Mouse (Mus musculus) cerebellum, adult 2 months (tissue): ENCODE data around the gene Slc6a5. TPM values are rescaled to one million over a fixed set of nuclear protein-coding genes. Genes with fewer than 3 reads are reported as not detected.

ENCODE experiments used
- DNase-seq, 2 experiments: peaks; one replicate each; pipeline ENCODE4 v3.0.0; 2021
- H3K27ac ChIP-seq: fragments of 200-500 bp; 2 replicates; pipeline ENCODE4 v1.5.1; 2012; ENCODE audit warnings: low read length, control low read depth, inconsistent platforms; ENCODE audit not compliant: insufficient read depth
- H3K27me3 ChIP-seq: fragments of 200-500 bp; 2 replicates; pipeline ENCODE4 v1.6.1; 2012; ENCODE audit warnings: inconsistent platforms, mild to moderate bottlenecking, low read length, moderate library complexity; ENCODE audit not compliant: control insufficient read depth, insufficient read depth
- H3K4me1 ChIP-seq: fragments of 200-500 bp; 2 replicates; pipeline ENCODE4 v1.6.1; 2011; ENCODE audit warnings: low read length; ENCODE audit not compliant: control insufficient read depth, insufficient read depth
- H3K4me3 ChIP-seq: fragments of 200-500 bp; replicated peaks from 2 replicates; pipeline ENCODE3; 2011; ENCODE audit warnings: mild to moderate bottlenecking, low read depth, low read length, control low read depth; ENCODE audit not compliant: insufficient read depth
- CTCF ChIP-seq: fragments of 200-500 bp; IDR thresholded peaks from 2 replicates; pipeline ENCODE4 v1.5.1; 2011; ENCODE audit warnings: low read depth, mild to moderate bottlenecking, control low read depth, low read length, moderate library complexity, borderline replicate concordance; ENCODE audit not compliant: insufficient read depth
- POLR2A ChIP-seq: fragments of 200-500 bp; IDR thresholded peaks from 2 replicates; pipeline ENCODE4 v1.6.1; 2011; ENCODE audit warnings: low read length, control low read depth, borderline replicate concordance; ENCODE audit not compliant: insufficient read depth
- WGBS: fragments of 180-500 bp; shearing (Covaris S2); methylation state at CpG from one replicate; pipeline ENCODE4 v1.1.7; 2018; 5-methylcytosine and 5-hydroxymethylcytosine counted together
- polyA plus RNA-seq: library from polyadenylated mRNA; depleted of rRNA; stranded (reverse); fragments of >200 nt; gene quantifications from 2 replicates; pipeline ENCODE4 v1.2.3, GENCODE M21; 2012

The Slc6a5 gene
- polyA plus RNA-seq, 1 experiment, result 71.8 TPM

DNA sequence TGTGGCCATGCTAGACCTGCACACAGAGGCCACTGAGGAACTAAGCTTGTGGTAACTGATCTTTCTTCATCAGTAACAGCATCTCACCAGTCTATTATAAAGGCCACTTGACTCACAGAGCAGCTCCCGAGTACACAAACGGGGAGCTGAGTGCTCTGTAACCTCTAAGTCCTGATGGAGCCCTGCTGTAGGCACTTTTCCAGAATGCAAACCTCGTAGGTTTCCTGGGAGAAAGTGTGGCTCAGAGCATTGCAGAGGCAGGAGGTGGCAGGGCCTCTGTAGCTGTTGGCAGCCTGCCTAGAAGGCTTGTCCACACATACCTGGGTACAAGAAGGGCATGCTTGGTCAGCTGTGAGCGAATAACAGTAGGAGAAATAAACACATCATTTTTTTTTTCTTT is 27.7 kb upstream of the Slc6a5 start:
- no peak overlapping the region for H3K4me3 ChIP-seq
- H3K27me3 ChIP-seq, result no peaks in the 10 kb centered on the region
- peaks cover 3% of the 10 kb centered on the region; the same call in 1 of the 2 replicates for H3K4me1 ChIP-seq
- TF ChIP-seq CTCF, result no peak
- TF ChIP-seq POLR2A, result no peak
- no peak overlapping the region for H3K27ac ChIP-seq
- peak; percentile 13 to 15 for DNase-seq
- WGBS, result 24% methylated on average over 4 of the region's 4 CpGs

DNA sequence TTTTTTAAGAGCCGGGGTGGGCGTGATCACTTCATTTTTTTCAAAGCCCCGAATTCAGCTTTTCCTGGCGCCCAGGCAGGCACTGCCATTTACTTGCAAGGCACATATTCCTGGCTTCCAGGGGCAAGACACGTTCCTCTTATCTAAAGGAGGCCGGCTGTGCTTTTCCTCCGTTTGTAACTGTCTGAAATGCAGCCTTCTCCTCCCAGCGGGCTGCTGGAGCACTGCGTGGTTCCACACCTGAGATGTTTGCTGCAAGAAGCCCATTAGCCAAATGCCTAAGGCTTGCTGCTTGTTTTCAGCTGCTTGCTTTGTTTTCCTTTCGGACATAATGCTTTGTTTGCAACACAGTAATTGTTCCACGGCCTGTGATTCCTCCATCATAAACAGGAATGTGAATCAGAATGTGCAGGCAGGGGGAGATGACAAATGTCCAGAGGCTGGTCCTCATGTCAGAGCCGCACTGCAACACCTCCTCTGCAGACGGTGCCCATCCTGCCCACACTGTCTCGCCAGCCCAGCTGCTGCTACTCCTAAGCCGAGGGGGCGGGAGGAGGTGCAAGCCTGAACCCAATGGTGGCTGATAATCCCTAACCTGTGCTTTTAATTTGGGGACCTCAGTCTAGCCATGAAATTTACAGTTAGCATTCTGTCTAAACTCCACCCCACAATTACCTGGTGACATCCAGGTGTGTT is 27.1 kb upstream of the Slc6a5 start:
- DNase-seq, result no peak
- Histone ChIP-seq H3K4me3 (no peak overlapping the region), H3K27ac (no peak overlapping the region), H3K27me3 (no peaks in the 10 kb centered on the region), H3K4me1 (peaks cover 3% of the 10 kb centered on the region; the same call in 1 of the 2 replicates)
- 28% methylated on average over 16 of the region's 16 CpGs for WGBS
- TF ChIP-seq POLR2A (no peak), CTCF (no peak)

DNA sequence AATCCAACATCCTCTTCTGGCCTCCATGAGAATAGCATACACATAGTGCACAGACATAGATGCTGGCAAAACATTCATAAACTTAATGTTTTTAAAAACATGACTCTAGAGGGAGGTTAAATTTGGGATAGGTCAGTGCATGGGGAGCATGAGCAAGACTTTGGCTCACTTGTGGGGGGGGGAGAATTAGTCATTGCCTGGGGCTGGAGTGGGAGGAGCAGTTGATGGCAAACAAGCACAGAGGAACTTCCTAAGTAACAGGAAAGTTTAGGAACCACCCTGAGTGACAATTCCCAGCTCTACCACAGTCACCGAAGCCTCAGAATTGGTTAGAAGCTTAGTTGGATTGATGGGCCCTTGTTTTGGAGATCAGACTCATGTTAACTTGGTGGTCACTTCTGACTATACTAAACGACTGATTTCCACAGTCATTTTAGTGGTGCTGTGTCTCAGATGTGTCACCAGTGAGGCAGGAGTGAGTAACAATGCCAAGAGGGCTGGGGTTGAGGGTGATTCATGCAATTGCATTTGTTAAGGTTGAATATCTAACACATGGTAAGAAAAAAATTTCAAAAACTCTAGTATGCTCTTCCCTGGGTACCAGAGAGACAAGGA is 22.1 kb upstream of the Slc6a5 start:
- no peak for TF ChIP-seq CTCF
- TF ChIP-seq POLR2A, result no peak
- no peaks in the 10 kb centered on the region for H3K27me3 ChIP-seq
- DNase-seq, result no peak
- H3K27ac ChIP-seq, result no peak overlapping the region
- no peaks in the 10 kb centered on the region for H3K4me1 ChIP-seq
- 76% methylated on average over 2 of the region's 2 CpGs for WGBS
- no peak overlapping the region for H3K4me3 ChIP-seq

DNA sequence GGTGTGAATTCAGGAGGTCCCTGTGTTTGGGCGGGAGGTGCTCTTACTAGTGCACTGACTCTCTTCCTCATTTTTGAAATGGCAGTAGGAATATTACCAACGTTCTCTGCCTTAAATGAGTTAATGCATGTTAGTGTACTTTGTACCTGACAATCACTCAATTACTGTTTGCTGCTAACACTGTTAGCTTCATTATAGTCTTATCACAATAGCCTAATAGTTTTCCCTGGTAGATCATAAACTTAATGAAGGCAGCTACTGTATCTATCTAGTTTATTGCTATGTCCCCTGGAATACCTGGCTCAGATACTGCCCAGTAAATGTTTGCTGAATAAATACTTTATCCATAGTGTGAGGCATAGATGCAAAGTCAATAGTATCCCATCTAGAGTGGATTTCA is 15.2 kb upstream of the Slc6a5 start:
- Histone ChIP-seq H3K27me3 (no peaks in the 10 kb centered on the region), H3K27ac (no peak overlapping the region), H3K4me1 (no peaks in the 10 kb centered on the region), H3K4me3 (no peak overlapping the region)
- no peak for DNase-seq
- WGBS, result 84% methylated on average over 2 of the region's 2 CpGs
- TF ChIP-seq CTCF (no peak), POLR2A (no peak)

DNA sequence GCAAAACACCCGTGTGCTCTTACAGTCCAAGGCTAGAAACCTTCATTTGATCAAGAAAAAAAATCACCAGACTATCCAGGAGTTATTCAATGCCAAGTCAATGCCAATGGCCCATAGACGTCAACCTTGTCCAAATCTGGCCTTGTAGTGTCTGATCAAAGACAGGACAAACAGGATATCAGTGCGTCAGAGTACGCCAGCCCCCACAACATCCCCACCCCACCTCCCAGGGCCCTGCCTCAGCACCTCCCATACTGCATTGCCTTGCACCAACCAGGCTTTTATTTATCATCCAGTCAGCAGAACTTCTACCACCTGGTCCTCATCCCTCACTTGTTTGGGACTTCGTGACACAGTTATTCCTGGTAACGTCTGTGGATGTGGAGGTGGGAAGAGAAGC is 14.7 kb upstream of the Slc6a5 start:
- no peak for TF ChIP-seq CTCF
- no peak for TF ChIP-seq POLR2A
- Histone ChIP-seq H3K4me1 (no peaks in the 10 kb centered on the region), H3K4me3 (no peak overlapping the region), H3K27ac (no peak overlapping the region), H3K27me3 (no peaks in the 10 kb centered on the region)
- no peak for DNase-seq
- 83% methylated on average over 6 of the region's 6 CpGs for WGBS

DNA sequence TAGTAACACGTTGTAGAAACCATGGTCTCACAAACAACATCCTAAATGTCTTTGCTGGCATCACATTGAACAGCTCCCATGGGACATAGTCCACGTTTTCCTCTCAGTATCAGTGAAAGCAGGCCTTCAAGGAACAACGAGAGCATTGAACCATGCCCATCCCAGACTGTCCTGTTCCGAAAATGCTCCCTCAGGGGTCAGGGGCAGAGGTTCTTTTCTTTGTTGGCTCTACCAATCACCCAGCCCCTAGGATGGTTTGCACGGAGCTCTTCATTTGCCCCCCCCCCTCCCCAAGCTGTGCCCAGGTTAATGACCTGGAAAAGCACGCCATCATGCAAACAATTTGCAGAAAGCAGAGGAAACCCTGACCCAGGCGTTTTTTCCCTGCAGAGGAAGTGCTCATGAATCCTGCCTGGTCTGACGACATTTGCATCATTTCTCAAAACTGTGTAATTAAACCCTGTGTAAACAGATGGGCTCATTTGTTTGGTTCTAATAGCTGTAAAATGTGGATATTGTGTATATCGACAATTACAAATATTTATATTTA is 7.9 kb upstream of the Slc6a5 start:
- WGBS, result 26% methylated on average over 9 of the region's 9 CpGs
- no peak overlapping the region for H3K27ac ChIP-seq
- H3K4me3 ChIP-seq, result no peak overlapping the region
- H3K27me3 ChIP-seq, result peaks cover under 1% of the 10 kb centered on the region; the same call in 1 of the 2 replicates
- DNase-seq, result no peak
- H3K4me1 ChIP-seq, result no peaks in the 10 kb centered on the region
- TF ChIP-seq POLR2A (no peak), CTCF (no peak)

DNA sequence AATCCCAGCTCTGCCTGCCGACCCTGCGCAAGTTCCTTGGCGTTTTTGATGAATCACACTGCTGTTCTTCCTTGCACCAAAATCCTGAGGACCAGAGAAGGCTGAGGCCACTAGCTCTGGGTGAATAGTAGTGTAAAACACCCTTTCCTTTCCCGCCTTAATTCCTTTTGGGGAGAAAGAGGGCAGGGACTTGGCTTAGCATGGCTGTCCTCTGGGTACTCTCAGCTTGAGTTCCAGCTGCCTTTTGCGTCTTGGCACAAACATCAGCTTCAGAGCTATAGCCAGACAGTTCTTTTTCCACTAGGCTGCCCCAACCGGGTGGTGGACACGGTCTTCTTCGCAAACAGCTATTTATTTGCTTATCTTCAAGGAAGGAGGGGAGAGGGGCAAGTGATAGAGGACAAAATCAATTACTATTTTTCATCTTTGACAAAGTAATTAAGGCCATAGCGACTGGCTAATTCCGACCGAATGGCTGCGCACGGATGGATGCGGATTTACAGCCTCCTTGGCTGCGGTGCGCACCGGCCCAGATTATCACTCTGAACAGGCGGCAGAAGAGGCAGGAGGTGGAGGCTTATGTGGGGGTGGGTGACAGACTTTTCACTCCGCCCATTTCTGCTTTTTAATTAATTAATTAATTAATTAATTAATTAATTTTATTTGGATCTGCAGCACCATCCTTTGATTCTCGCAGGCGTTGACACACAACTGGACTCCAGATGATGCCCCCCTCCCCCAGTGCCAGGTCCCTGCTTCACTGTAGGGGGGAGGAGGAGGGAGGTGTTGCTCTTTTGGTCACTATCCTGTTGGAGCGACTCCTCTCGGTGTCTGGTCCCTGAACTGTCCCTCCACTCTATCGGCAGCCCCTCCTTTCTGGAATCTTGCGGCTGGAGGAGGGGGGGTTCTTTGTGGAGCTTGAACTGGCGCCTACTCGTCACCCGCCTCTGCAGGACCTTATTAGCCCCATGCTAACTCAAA is 2.5 kb upstream of the Slc6a5 start:
- no peak overlapping the region for H3K27ac ChIP-seq
- H3K4me3 ChIP-seq, result no peak overlapping the region
- TF ChIP-seq CTCF, result no peak
- TF ChIP-seq POLR2A, result no peak
- WGBS, result 5% methylated on average over 28 of the region's 28 CpGs
- peaks cover 11% of the 10 kb centered on the region; the same call in 1 of the 2 replicates for H3K27me3 ChIP-seq
- no peaks in the 10 kb centered on the region for H3K4me1 ChIP-seq
- DNase-seq, result no peak
